Mouse (Mus musculus): ENCODE measurements around the gene Rbm47. TPM values are rescaled to one million over a fixed set of nuclear protein-coding genes. Genes with fewer than 3 reads are reported as not detected.

The Rbm47 gene
- polyA plus RNA-seq, 1 experiment from 2014 or later, result 2.0 TPM

DNA sequence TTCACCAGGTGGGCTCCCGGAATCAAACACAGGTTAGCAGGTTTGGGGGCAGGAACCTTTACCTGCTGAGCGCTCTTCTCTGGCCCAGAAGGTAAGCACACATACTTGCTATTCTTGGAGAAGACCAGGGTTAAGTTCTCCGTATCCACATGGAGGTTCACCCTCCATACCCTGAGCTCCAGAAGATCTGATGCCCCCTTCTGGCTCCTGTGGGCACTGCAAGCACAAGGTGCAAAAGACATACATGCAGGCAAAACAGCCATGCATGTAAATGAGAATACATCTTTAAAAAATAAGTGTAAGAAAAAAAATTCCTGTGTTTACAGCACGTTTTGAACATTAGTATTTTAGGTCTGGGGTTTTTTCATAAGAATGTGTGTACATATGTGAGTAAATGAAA is 116.2 kb downstream of the Rbm47 start:
- ATAC-seq, result no peak
- no peak overlapping the region for H3K27ac ChIP-seq (ENCODE audit: low read length)
- H3K36me3 ChIP-seq (ENCODE audit: control insufficient read depth, insufficient read depth), result no peaks in the 10 kb centered on the region
- H3K4me1 ChIP-seq (replicated peaks; ENCODE audit: control insufficient read depth, insufficient read depth, low read length), result peaks cover under 1% of the 10 kb centered on the region
- H3K27me3 ChIP-seq (replicated peaks; ENCODE audit: control insufficient read depth, insufficient read depth, low read length), result no peaks in the 10 kb centered on the region
- no peak overlapping the region for H3K9ac ChIP-seq (replicated peaks; ENCODE audit: low read depth, low read length)
- no peaks in the 10 kb centered on the region for H3K9me3 ChIP-seq (ENCODE audit: control insufficient read depth, low read length)
- 82% methylated on average over 4 of the region's 4 CpGs for WGBS
- H3K4me2 ChIP-seq (ENCODE audit: low read length), result no peak overlapping the region
- no peak overlapping the region for H3K4me3 ChIP-seq (replicated peaks; ENCODE audit: low read length)

DNA sequence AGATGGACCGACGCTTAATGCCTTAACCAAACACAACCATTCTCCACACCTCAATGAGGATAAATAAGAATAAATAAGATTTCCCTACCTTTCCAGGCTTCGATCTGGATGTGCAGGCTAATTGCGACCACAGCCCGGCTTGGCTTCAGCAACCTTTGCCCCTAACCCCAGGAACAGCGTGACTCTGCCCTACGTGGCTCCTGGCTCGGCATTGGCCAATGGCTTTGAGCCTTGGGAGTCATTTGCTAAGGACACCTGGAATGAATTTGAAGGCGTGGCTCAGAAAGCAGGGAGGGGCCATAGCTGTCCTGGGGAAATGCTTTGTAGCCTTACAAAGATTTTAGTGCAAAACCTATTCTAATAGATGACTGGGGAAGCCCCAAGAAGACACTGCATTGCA is 118.5 kb downstream of the Rbm47 start:
- no peak overlapping the region for H3K4me3 ChIP-seq (replicated peaks; ENCODE audit: low read length)
- no peak overlapping the region for H3K4me2 ChIP-seq (ENCODE audit: low read length)
- no peak overlapping the region for H3K9ac ChIP-seq (replicated peaks; ENCODE audit: low read depth, low read length)
- H3K27ac ChIP-seq (ENCODE audit: low read length), result no peak overlapping the region
- WGBS, result 69% methylated on average over 9 of the region's 9 CpGs
- no peaks in the 10 kb centered on the region for H3K27me3 ChIP-seq (replicated peaks; ENCODE audit: control insufficient read depth, insufficient read depth, low read length)
- ATAC-seq, result no peak
- no peaks in the 10 kb centered on the region for H3K36me3 ChIP-seq (ENCODE audit: control insufficient read depth, insufficient read depth)
- no peaks in the 10 kb centered on the region for H3K4me1 ChIP-seq (replicated peaks; ENCODE audit: control insufficient read depth, insufficient read depth, low read length)
- H3K9me3 ChIP-seq (ENCODE audit: control insufficient read depth, low read length), result no peaks in the 10 kb centered on the region

DNA sequence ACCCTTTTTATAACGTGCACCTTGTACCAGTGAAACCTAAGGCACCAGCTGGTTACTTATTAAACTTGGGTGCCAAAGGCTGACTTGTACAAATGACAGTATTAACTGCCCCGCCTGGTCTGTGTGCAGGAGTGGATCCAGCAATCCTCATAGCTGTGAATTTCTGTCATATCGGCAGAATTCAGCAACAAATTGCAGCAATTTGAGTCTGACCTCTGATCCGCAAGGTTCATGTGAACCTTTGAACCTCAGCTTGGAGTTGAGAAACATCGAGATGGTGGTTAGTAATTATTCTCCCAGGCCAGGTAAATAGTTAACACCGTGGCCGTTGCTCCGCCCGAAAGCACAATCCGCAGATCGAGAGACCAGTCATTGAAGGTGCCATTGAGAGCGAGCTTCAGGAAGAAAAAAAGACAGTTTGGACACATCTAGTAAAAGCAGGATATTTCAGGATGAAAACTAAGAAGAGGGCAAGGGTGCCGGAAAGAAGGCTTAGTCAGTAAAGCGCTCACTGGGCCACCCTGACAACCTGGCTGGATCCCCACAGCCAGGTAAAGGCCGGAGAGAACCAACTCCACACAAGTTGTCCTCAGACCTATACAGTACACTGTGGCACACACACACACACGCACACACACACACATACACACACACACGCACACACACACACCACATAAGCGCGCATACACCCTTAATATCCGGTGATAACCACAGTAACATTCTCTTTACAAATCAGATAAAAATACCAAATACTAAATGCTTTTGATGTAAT is 120.0 kb downstream of the Rbm47 start:
- no peaks in the 10 kb centered on the region for H3K9me3 ChIP-seq (ENCODE audit: control insufficient read depth, low read length)
- no peak overlapping the region for H3K4me3 ChIP-seq (replicated peaks; ENCODE audit: low read length)
- H3K27ac ChIP-seq (ENCODE audit: low read length), result no peak overlapping the region
- no peaks in the 10 kb centered on the region for H3K27me3 ChIP-seq (replicated peaks; ENCODE audit: control insufficient read depth, insufficient read depth, low read length)
- H3K36me3 ChIP-seq (ENCODE audit: control insufficient read depth, insufficient read depth), result no peaks in the 10 kb centered on the region
- H3K9ac ChIP-seq (replicated peaks; ENCODE audit: low read depth, low read length), result no peak overlapping the region
- ATAC-seq, result no peak
- H3K4me1 ChIP-seq (replicated peaks; ENCODE audit: control insufficient read depth, insufficient read depth, low read length), result no peaks in the 10 kb centered on the region
- no peak overlapping the region for H3K4me2 ChIP-seq (ENCODE audit: low read length)
- WGBS, result 93% methylated on average over 20 of the region's 20 CpGs

DNA sequence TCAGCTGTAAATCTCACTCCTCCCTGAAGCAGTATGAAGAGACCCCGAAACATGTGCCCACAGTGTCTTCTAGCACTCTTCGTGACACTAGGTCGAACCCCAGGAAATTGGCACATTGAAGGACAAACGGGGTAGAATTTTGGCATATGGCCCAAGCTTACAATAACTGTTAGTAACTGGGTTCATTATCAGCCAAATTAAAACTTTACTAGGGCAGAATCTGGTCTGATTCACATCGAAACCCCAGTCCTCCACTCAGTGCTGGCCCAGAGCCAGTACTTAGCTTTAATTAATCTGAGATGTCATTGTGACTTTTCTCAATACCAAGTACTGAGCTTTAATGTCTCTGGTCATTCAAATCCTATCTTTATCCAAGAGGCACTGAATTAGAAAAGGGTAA is 122.1 kb downstream of the Rbm47 start:
- ATAC-seq, result no peak

DNA sequence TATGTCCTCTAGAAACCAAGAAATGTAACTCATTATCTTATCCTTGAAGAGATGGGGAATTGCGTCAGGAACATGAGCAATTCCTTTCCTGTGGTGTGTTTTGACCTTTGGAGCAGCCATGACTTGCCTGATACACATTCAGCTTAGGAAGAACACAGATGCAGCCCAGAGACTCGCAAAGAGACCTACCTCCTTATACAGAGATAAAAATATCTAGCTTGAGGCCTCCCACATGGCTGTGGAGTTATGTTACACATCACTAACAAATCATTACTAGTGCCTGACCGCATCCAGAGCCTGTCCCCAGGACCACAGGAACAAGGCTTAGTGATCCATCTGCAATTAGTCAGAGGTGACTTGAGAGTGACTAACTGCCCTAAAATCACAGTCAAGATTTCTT is 126.6 kb downstream of the Rbm47 start:
- Histone ChIP-seq H3K9ac (replicated peaks; ENCODE audit: low read depth, low read length) (no peak overlapping the region), H3K4me3 (replicated peaks; ENCODE audit: low read length) (no peak overlapping the region), H3K27me3 (replicated peaks; ENCODE audit: control insufficient read depth, insufficient read depth, low read length) (no peaks in the 10 kb centered on the region), H3K36me3 (ENCODE audit: control insufficient read depth, insufficient read depth) (no peaks in the 10 kb centered on the region), H3K27ac (ENCODE audit: low read length) (no peak overlapping the region), H3K4me2 (ENCODE audit: low read length) (no peak overlapping the region), H3K4me1 (replicated peaks; ENCODE audit: control insufficient read depth, insufficient read depth, low read length) (no peaks in the 10 kb centered on the region), H3K9me3 (ENCODE audit: control insufficient read depth, low read length) (no peaks in the 10 kb centered on the region)
- WGBS, result 89% methylated on average over 3 of the region's 3 CpGs
- ATAC-seq, result no peak

More for the DNA sequence above, 122.1 kb downstream of the Rbm47 start:
- H3K9ac ChIP-seq (replicated peaks; ENCODE audit: low read depth, low read length), result no peak overlapping the region
- no peak overlapping the region for H3K27ac ChIP-seq (ENCODE audit: low read length)
- no peak overlapping the region for H3K4me3 ChIP-seq (replicated peaks; ENCODE audit: low read length)
- no peaks in the 10 kb centered on the region for H3K36me3 ChIP-seq (ENCODE audit: control insufficient read depth, insufficient read depth)
- H3K9me3 ChIP-seq (ENCODE audit: control insufficient read depth, low read length), result no peaks in the 10 kb centered on the region
- H3K27me3 ChIP-seq (replicated peaks; ENCODE audit: control insufficient read depth, insufficient read depth, low read length), result no peaks in the 10 kb centered on the region
- 37% methylated on average over 5 of the region's 5 CpGs for WGBS
- no peaks in the 10 kb centered on the region for H3K4me1 ChIP-seq (replicated peaks; ENCODE audit: control insufficient read depth, insufficient read depth, low read length)
- H3K4me2 ChIP-seq (ENCODE audit: low read length), result no peak overlapping the region

DNA sequence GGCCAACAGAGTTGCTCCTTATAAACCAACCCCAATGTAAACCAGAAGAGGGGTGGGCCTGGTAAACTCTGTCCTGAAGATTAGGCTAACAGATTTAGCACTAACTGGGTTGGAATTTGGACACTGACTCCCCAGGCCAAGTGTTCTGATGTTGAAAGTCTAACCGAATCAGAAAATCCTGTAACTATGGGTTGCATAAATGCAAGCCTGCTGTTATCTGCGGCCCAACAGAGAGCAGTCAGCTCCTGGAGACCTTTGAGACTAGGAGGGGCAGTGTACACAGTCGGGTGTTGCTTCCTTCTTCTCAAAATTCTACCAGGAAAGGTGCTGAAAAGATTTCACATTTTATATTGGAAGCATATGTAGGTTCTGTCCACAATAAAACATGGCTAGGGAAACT is 129.0 kb downstream of the Rbm47 start:
- Histone ChIP-seq H3K4me3 (replicated peaks; ENCODE audit: low read length) (no peak overlapping the region), H3K9me3 (ENCODE audit: control insufficient read depth, low read length) (no peaks in the 10 kb centered on the region), H3K27ac (ENCODE audit: low read length) (no peak overlapping the region)

DNA sequence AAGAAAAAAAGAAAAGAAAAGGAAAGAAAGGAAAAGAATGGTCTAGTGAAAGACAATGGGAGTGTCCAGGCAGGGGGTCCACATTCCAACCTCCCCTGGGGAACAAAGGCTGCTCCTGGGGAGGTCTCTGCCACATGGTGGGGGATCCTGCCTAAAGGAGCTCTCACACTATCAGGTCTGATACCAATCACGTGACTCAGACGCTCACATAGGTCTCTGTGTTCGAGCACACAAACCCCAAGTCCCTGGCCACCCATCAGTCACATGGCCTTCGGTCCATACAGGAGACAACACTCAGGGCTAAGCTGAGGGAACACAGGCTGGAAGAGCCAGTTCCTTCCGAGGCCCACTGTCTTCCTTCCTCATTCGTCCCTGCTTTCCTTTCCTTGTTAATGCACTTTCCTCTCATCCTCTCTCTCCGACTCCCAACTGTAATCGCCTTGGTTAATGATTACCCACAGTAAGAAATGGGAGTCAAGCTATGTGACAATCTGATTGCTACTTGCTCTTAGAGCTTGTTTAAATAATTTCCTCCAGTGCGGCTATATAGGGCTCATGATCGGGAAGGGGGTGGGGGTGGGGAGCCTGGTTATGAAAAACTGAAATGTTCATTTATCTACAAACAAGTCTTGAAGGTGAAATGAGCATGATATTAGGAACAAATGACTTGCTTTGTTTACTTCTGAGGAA is 130.1 kb downstream of the Rbm47 start:
- H3K27ac ChIP-seq (ENCODE audit: low read length), result no peak overlapping the region
- no peaks in the 10 kb centered on the region for H3K4me1 ChIP-seq (replicated peaks; ENCODE audit: control insufficient read depth, insufficient read depth, low read length)
- no peak overlapping the region for H3K4me3 ChIP-seq (replicated peaks; ENCODE audit: low read length)
- no peaks in the 10 kb centered on the region for H3K36me3 ChIP-seq (ENCODE audit: control insufficient read depth, insufficient read depth)
- H3K27me3 ChIP-seq (replicated peaks; ENCODE audit: control insufficient read depth, insufficient read depth, low read length), result no peaks in the 10 kb centered on the region
- H3K4me2 ChIP-seq (ENCODE audit: low read length), result no peak overlapping the region
- 50% methylated on average over 10 of the region's 10 CpGs for WGBS
- no peak for ATAC-seq
- H3K9ac ChIP-seq (replicated peaks; ENCODE audit: low read depth, low read length), result no peak overlapping the region
- no peaks in the 10 kb centered on the region for H3K9me3 ChIP-seq (ENCODE audit: control insufficient read depth, low read length)

More for the DNA sequence above, 129.0 kb downstream of the Rbm47 start:
- Histone ChIP-seq H3K4me1 (replicated peaks; ENCODE audit: control insufficient read depth, insufficient read depth, low read length) (no peaks in the 10 kb centered on the region), H3K9ac (replicated peaks; ENCODE audit: low read depth, low read length) (no peak overlapping the region), H3K27me3 (replicated peaks; ENCODE audit: control insufficient read depth, insufficient read depth, low read length) (no peaks in the 10 kb centered on the region), H3K36me3 (ENCODE audit: control insufficient read depth, insufficient read depth) (no peaks in the 10 kb centered on the region), H3K4me2 (ENCODE audit: low read length) (no peak overlapping the region)
- WGBS, result 86% methylated on average over 3 of the region's 3 CpGs
- ATAC-seq, result no peak

DNA sequence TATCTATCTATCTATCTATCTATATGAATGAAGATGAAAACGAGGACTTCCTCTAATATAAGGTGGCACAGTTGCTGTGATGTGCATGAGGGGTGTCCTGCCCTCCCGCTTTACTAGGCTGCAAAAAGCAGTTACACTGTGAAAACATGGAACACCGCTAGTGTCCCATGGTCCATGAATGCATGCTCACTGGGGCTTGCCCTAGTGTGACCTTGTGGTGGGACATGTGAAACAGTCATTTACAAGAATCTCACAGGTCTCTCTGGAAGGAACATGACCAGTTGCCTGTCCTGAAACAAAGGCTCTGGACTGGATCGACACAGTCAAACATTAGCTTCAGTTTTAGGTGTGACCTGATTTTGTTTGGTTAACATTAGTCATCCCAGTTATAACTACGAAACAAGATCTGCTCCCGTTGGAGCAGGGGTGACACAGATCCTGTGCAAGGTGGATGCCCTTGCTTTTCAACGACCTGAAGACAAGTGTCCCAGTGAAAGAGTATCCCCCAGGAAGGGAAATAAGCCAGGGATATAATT is 132.1 kb downstream of the Rbm47 start:
- WGBS, result 92% methylated on average over 7 of the region's 7 CpGs
- Histone ChIP-seq H3K9me3 (ENCODE audit: control insufficient read depth, low read length) (no peaks in the 10 kb centered on the region), H3K4me2 (ENCODE audit: low read length) (no peak overlapping the region), H3K36me3 (ENCODE audit: control insufficient read depth, insufficient read depth) (no peaks in the 10 kb centered on the region), H3K4me1 (replicated peaks; ENCODE audit: control insufficient read depth, insufficient read depth, low read length) (peaks cover 10% of the 10 kb centered on the region), H3K27me3 (replicated peaks; ENCODE audit: control insufficient read depth, insufficient read depth, low read length) (no peaks in the 10 kb centered on the region), H3K27ac (ENCODE audit: low read length) (no peak overlapping the region), H3K9ac (replicated peaks; ENCODE audit: low read depth, low read length) (no peak overlapping the region), H3K4me3 (replicated peaks; ENCODE audit: low read length) (no peak overlapping the region)
- ATAC-seq, result no peak

DNA sequence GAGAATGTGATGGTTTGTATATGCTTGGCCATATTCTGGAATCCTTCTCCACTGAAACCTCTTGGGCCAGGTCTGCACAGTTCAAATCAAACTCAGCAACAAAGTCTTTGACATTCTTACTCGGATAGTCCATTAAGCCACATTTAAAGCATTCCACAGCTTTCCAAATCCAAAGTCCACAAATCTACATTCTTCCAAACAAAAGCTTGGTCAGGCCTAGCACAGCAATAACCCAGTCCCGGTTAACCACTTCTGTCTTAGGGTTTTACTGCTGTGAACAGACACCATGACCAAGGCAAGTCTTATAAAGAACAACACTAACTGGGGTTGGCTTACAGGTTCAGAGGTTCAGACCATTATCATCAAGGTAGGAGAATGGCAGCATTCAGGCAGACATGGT is 133.1 kb downstream of the Rbm47 start:
- no peak for ATAC-seq
- Histone ChIP-seq H3K4me2 (ENCODE audit: low read length) (no peak overlapping the region), H3K36me3 (ENCODE audit: control insufficient read depth, insufficient read depth) (no peaks in the 10 kb centered on the region), H3K27me3 (replicated peaks; ENCODE audit: control insufficient read depth, insufficient read depth, low read length) (no peaks in the 10 kb centered on the region), H3K9ac (replicated peaks; ENCODE audit: low read depth, low read length) (no peak overlapping the region), H3K9me3 (ENCODE audit: control insufficient read depth, low read length) (no peaks in the 10 kb centered on the region), H3K4me1 (replicated peaks; ENCODE audit: control insufficient read depth, insufficient read depth, low read length) (peaks cover 10% of the 10 kb centered on the region), H3K4me3 (replicated peaks; ENCODE audit: low read length) (no peak overlapping the region), H3K27ac (ENCODE audit: low read length) (no peak overlapping the region)
- 86% methylated on average over 2 of the region's 2 CpGs for WGBS

Measured in forebrain, embryonic 16.5 days (tissue).